In genomic region chr7:73865086-73865485, GRCm38 (mm10) we compare ENCODE assay signal across 20 mouse cellular contexts.
DNase-seq lines count a peak whose midpoint lies in the region; ATAC-seq and TF ChIP-seq lines count a peak whose summit lies in the region.
"Had no signal": no experiment of that assay in that cellular context is flagged by ENCODE, and none has a peak within 500 bp of the region (broad histone marks: within the 10 kb centered on the region; RNA-seq: fewer than 3 reads in every experiment).

No protein-coding gene starts in this region.

- TF ChIP-seq EP300 in liver, embryonic 14.5 days (IDR thresholded peaks at IDR 0.05; ENCODE audit: low read depth) = no peak
- no peak for TF ChIP-seq EP300 in CH12.LX (IDR thresholded peaks at IDR 0.05; ENCODE audit: low read length)

- peak; percentile 79 for DNase-seq in heart, adult 11 months
- DNase-seq in heart, postnatal 10 days = no peak
- DNase-seq in liver, embryonic 14.5 days (ENCODE audit: low read depth in 3 of 3, low spot score in 3 of 3) = no peak
- DNase-seq in liver = no peak
- peak; percentile 6 for DNase-seq in CH12.LX (ENCODE audit: extremely low read depth)
- peak; percentile 2 for DNase-seq in c-Kit-positive CD71-positive TER-119-negative erythroid progenitor cells, embryonic 14.5 days (ENCODE audit: low read depth)
- DNase-seq in embryo, embryonic 11 days = no peak
- DNase-seq in urinary bladder, adult 2 months (ENCODE audit: low spot score) = no peak
- DNase-seq: adrenal gland, postnatal 25 days; cerebellum, adult 9-11 months; gastrocnemius, postnatal 25 days; kidney, adult 18-20 months; thymus, adult 2 months had no signal

- H3K9ac ChIP-seq in liver, embryonic 14.5 days (replicated peaks) = no peak overlapping the region
- no peak overlapping the region for H3K9ac ChIP-seq in CH12.LX (ENCODE audit: insufficient read depth, low read depth)
- H3K9ac ChIP-seq: embryonic facial prominence, embryonic 13.5 days; forebrain, embryonic 12.5 days; hindbrain, embryonic 15.5 days; liver, embryonic 12.5 days; neural tube, embryonic 15.5 days had no signal

- no peaks in the 10 kb centered on the region for H3K4me1 ChIP-seq in liver, embryonic 14.5 days (replicated peaks; ENCODE audit: control insufficient read depth in 2 of 2, insufficient read depth in 2 of 2, low read length in 1 of 2)
- H3K4me1 ChIP-seq in CH12.LX (ENCODE audit: control insufficient read depth in 1 of 2, insufficient read depth in 2 of 2) = no peaks in the 10 kb centered on the region
- H3K4me1 ChIP-seq: embryonic facial prominence, embryonic 13.5 days; forebrain, embryonic 12.5 days; hindbrain, embryonic 15.5 days; liver, embryonic 12.5 days; midbrain, embryonic 10.5 days; neural tube, embryonic 15.5 days had no signal

- H3K4me2 ChIP-seq in liver, embryonic 14.5 days (ENCODE audit: low read depth) = no peak overlapping the region
- H3K4me2 ChIP-seq in CH12.LX (ENCODE audit: insufficient read depth, low read depth, poor library complexity, severe bottlenecking) = no peak overlapping the region
- H3K4me2 ChIP-seq: embryonic facial prominence, embryonic 13.5 days; forebrain, embryonic 12.5 days; hindbrain, embryonic 15.5 days; liver, embryonic 12.5 days; neural tube, embryonic 15.5 days had no signal

- no peaks in the 10 kb centered on the region for H3K36me3 ChIP-seq in liver, embryonic 14.5 days (replicated peaks; ENCODE audit: control insufficient read depth, insufficient read depth, low read depth)
- H3K36me3 ChIP-seq in CH12.LX (replicated peaks in 1 of 2; ENCODE audit: control insufficient read depth in 1 of 2, insufficient read depth in 1 of 2, low read length in 1 of 2) = no peaks in the 10 kb centered on the region
- H3K36me3 ChIP-seq: embryonic facial prominence, embryonic 13.5 days; forebrain, embryonic 12.5 days; hindbrain, embryonic 15.5 days; liver, embryonic 12.5 days; midbrain, embryonic 10.5 days; neural tube, embryonic 15.5 days had no signal

- whole genome bisulfite sequencing in liver, embryonic 14.5 days (ENCODE audit: insufficient replicate concordance) = 47% methylated on average over 5 of the region's 5 CpGs

- H3K79me2 ChIP-seq in CH12.LX (replicated peaks; ENCODE audit: control insufficient read depth, extremely low read depth, insufficient read depth, poor library complexity, severe bottlenecking) = no peaks in the 10 kb centered on the region

- no peaks in the 10 kb centered on the region for H3K27me3 ChIP-seq in liver, embryonic 14.5 days (ENCODE audit: control insufficient read depth, insufficient read depth, low read length)
- H3K27me3 ChIP-seq in CH12.LX (replicated peaks) = peaks cover 21% of the 10 kb centered on the region
- H3K27me3 ChIP-seq: embryonic facial prominence, embryonic 13.5 days; forebrain, embryonic 12.5 days; hindbrain, embryonic 15.5 days; liver, embryonic 12.5 days; neural tube, embryonic 15.5 days had no signal

- H3K27ac ChIP-seq in liver, embryonic 14.5 days = no peak overlapping the region
- no peak overlapping the region for H3K27ac ChIP-seq in CH12.LX (ENCODE audit: insufficient read depth, low read depth)
- H3K27ac ChIP-seq: embryonic facial prominence, embryonic 13.5 days; forebrain, embryonic 12.5 days; hindbrain, embryonic 15.5 days; liver, embryonic 12.5 days; midbrain, embryonic 10.5 days; neural tube, embryonic 15.5 days had no signal

- no peak for TF ChIP-seq RAD21 in CH12.LX (IDR thresholded peaks at IDR 0.05; ENCODE audit: low read depth, low read length)

- no peaks in the 10 kb centered on the region for H3K9me3 ChIP-seq in liver, embryonic 14.5 days (ENCODE audit: control insufficient read depth, low read length)
- no peaks in the 10 kb centered on the region for H3K9me3 ChIP-seq in CH12.LX (replicated peaks; ENCODE audit: low read length)
- H3K9me3 ChIP-seq: forebrain, embryonic 12.5 days; liver, embryonic 12.5 days; neural tube, embryonic 15.5 days had no signal

- peak; percentile 17; the same call in 1 of the 2 replicates for TF ChIP-seq CTCF in liver, embryonic 14.5 days (IDR thresholded peaks at IDR 0.05; ENCODE audit: low read depth)
- peak in 1 of 2 experiments; percentile 37; a peak in 2 of 4 replicates for TF ChIP-seq CTCF in CH12.LX (conservative IDR thresholded peaks at IDR 0.05 in 1 of 2, IDR thresholded peaks at IDR 0.05 in 1 of 2; ENCODE audit: low read depth in 2 of 2, low read length in 2 of 2)

- H3K4me3 ChIP-seq in liver, embryonic 14.5 days (ENCODE audit: insufficient read depth in 1 of 2, low read depth in 2 of 2, low read length in 2 of 2) = no peak overlapping the region
- H3K4me3 ChIP-seq in CH12.LX (replicated peaks in 1 of 3; ENCODE audit: low read depth in 2 of 3, low read length in 2 of 3, poor library complexity in 1 of 3) = no peak overlapping the region
- H3K4me3 ChIP-seq: embryonic facial prominence, embryonic 13.5 days; erythroblast, embryonic 14.5 days; forebrain, embryonic 12.5 days; hindbrain, embryonic 15.5 days; liver, embryonic 12.5 days; midbrain, embryonic 10.5 days; neural tube, embryonic 15.5 days had no signal

- in situ Hi-C loops in CH12.LX (cut with MboI; ENCODE audit: low pct_ligation_motif_present, low pct_unique_long_range_greater_than_20kb, low sequenced_read_pairs) = no loop called here

- ATAC-seq in liver, embryonic 14.5 days (ENCODE audit: insufficient read depth) = no peak
- ATAC-seq: liver, embryonic 12.5 days had no signal

- no peak for TF ChIP-seq POLR2A in CH12.LX (IDR thresholded peaks at IDR 0.05; ENCODE audit: low read depth, low read length)

- dilution Hi-C loops in CH12.LX (cut with MboI; ENCODE audit: extremely low pct_ligation_motif_present, extremely low pct_unique_long_range_greater_than_20kb, low sequenced_read_pairs) = no loop called here

- intact Hi-C loops in heart, postnatal 10 days (cut with DNase I) = no loop called here

TF ChIP-seq in CH12.LX, 34 proteins besides CTCF, POLR2A, EP300 and RAD21:
- TF ChIP-seq RCOR1 (conservative IDR thresholded peaks at IDR 0.05; ENCODE audit: low read depth, low read length) (no peak), CHD2 (IDR thresholded peaks at IDR 0.05; ENCODE audit: low read length) (no peak), ZNF384 (IDR thresholded peaks at IDR 0.05; ENCODE audit: low read depth, low read length) (no peak), TBP (conservative IDR thresholded peaks at IDR 0.05; ENCODE audit: low read depth, low read length) (no peak), TCF12 (IDR thresholded peaks at IDR 0.05; ENCODE audit: low read depth, low read length) (no peak), POLR2AphosphoS2 (IDR thresholded peaks at IDR 0.05; ENCODE audit: low read depth, low read length) (no peak)

Comparison
In these comparisons a context has a peak if more than half of its experiments do, and no peak if none do; other contexts are left out.
1. DNase-seq: peak in heart, adult 11 months (single experiment), CH12.LX (single experiment) and c-Kit-positive CD71-positive TER-119-negative erythroid progenitor cells, embryonic 14.5 days (single experiment); none in heart, postnatal 10 days (0 of 2), liver, embryonic 14.5 days (0 of 3), liver (single experiment), embryo, embryonic 11 days (single experiment) and urinary bladder, adult 2 months (single experiment).